Mouse (Mus musculus) liver, embryonic 14.5 days (tissue): ENCODE results near the gene Adcy3. TPM values are rescaled to one million over a fixed set of nuclear protein-coding genes. Genes with fewer than 3 reads are reported as not detected.

Experiments used
- ATAC-seq: fragments of 200-750 bp; cut with Nextera tagmentation; 2 replicates; pipeline ENCODE4 v1.8.0; 2017; ENCODE audit warnings: moderate number of reproducible peaks, mild to moderate bottlenecking, moderate library complexity; ENCODE audit not compliant: insufficient read depth
- DNase-seq, 3 experiments: peaks; one replicate each; pipeline ENCODE4 v3.0.0-alpha.2; 2012 to 2013; ENCODE audit warnings: low read depth in 3 of 3, low spot score in 3 of 3
- H3K27ac ChIP-seq: fragments of 300-500 bp; sonication (generic); 2 replicates; pipeline ENCODE4 v1.5.1; 2014; ENCODE audit warnings: moderate library complexity, mild to moderate bottlenecking, control low read depth, inconsistent platforms
- H3K27me3 ChIP-seq: fragments of 300-500 bp; sonication (generic); 2 replicates; pipeline ENCODE4 v1.6.1; 2014; ENCODE audit warnings: mild to moderate bottlenecking, low read length, moderate library complexity; ENCODE audit not compliant: control insufficient read depth, insufficient read depth
- H3K36me3 ChIP-seq: fragments of 300-500 bp; sonication (generic); replicated peaks from 2 replicates; pipeline ENCODE4 v1.6.1; 2014; ENCODE audit warnings: low read depth; ENCODE audit not compliant: control insufficient read depth, insufficient read depth
- H3K4me1 ChIP-seq, 2 experiments: fragments of 200-500 bp in 1 of 2; fragments of 300-500 bp in 1 of 2; sonication (generic) in 1 of 2; replicated peaks; 2 replicates each; pipeline ENCODE4 v1.6.1; 2012 to 2014; ENCODE audit warnings: antibody characterized with exemption in 1 of 2, inconsistent platforms in 1 of 2, low read length in 1 of 2; ENCODE audit not compliant: control insufficient read depth in 2 of 2, insufficient read depth in 2 of 2
- H3K4me2 ChIP-seq: fragments of 300-500 bp; sonication (generic); 2 replicates; pipeline ENCODE4 v1.6.1; 2014; ENCODE audit warnings: low read depth, mild to moderate bottlenecking, control low read depth, moderate library complexity
- H3K4me3 ChIP-seq, 2 experiments: fragments of 200-500 bp in 1 of 2; fragments of 300-500 bp in 1 of 2; sonication (generic) in 1 of 2; 2 replicates each; pipeline ENCODE4 v1.5.1; 2012 to 2014; ENCODE audit warnings: low read depth in 2 of 2, low read length in 2 of 2, mild to moderate bottlenecking in 2 of 2, control low read depth in 1 of 2, inconsistent platforms in 1 of 2, moderate library complexity in 1 of 2; ENCODE audit not compliant: insufficient read depth in 1 of 2
- H3K9ac ChIP-seq: fragments of 300-500 bp; sonication (generic); replicated peaks from 2 replicates; pipeline ENCODE4 v1.6.1; 2014; ENCODE audit warnings: mild to moderate bottlenecking, control low read depth, moderate library complexity
- H3K9me3 ChIP-seq: fragments of 300-500 bp; sonication (generic); 2 replicates; pipeline ENCODE4 v1.6.1; 2016; ENCODE audit warnings: low read length, mixed read lengths; ENCODE audit not compliant: control insufficient read depth
- CTCF ChIP-seq: IDR thresholded peaks from 2 replicates; pipeline ENCODE4 v1.5.1; 2016; ENCODE audit warnings: antibody characterized with exemption, low read depth, control low read depth
- EP300 ChIP-seq: IDR thresholded peaks from 2 replicates; pipeline ENCODE4 v1.6.1; 2016; ENCODE audit warnings: antibody characterized with exemption, low read depth
- WGBS: fragments of 180-500 bp; shearing (Covaris S2); extraction: QIAGEN DNeasy Blood & Tissue Kit; methylation state at CpG from one replicate; pipeline ENCODE4 v1.1.7; 2014; ENCODE audit not compliant: insufficient replicate concordance; 5-methylcytosine and 5-hydroxymethylcytosine counted together
- polyA plus RNA-seq, 2 experiments: library from polyadenylated mRNA; depleted of rRNA in 1 of 2; stranded (reverse) in 1 of 2; unstranded in 1 of 2; fragments of >200 nt; fragmentation: Nextera tagmentation in 1 of 2; extraction: Ambion mirVana in 1 of 2; gene quantifications; 2 replicates each; pipeline versions ENCODE4 v1.2.1 to v1.2.3; 2012 to 2014

The Adcy3 gene
- polyA plus RNA-seq, 2 experiments, result 0.18 to 0.42 TPM

DNA sequence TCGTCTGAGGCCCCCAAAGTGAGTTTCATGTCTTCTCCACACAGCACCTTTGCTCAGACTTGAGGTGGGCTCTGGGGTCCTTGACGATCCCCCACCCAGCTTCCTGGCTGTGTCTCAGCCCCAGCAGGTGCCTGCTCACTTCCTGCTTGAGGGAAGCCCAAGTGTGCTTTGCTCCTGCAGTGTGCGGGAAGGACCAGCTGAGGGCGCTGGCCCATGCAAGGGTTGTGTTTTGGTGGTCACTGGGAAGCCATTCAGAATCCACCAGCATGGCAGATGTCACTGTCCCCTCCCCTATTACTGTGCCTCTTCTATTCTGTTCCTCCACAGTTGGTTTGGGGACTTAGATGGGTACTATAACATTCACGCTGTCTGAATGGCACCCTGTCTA lies 56.2 kb downstream of the Adcy3 start:
- no peak overlapping the region for H3K4me3 ChIP-seq
- no peaks in the 10 kb centered on the region for H3K27me3 ChIP-seq
- ATAC-seq (no peak), DNase-seq (no peak)
- no peak overlapping the region for H3K4me2 ChIP-seq
- H3K9me3 ChIP-seq, result no peaks in the 10 kb centered on the region
- no peaks in the 10 kb centered on the region for H3K36me3 ChIP-seq
- H3K4me1 ChIP-seq, result peaks cover 0 to 1% of the 10 kb centered on the region in 2 experiments; a peak in 1 of 4 replicates
- no peak for TF ChIP-seq EP300
- peak; percentile 60 for TF ChIP-seq CTCF
- 40% methylated on average over 5 of the region's 5 CpGs for WGBS
- no peak overlapping the region for H3K27ac ChIP-seq
- H3K9ac ChIP-seq, result no peak overlapping the region

DNA sequence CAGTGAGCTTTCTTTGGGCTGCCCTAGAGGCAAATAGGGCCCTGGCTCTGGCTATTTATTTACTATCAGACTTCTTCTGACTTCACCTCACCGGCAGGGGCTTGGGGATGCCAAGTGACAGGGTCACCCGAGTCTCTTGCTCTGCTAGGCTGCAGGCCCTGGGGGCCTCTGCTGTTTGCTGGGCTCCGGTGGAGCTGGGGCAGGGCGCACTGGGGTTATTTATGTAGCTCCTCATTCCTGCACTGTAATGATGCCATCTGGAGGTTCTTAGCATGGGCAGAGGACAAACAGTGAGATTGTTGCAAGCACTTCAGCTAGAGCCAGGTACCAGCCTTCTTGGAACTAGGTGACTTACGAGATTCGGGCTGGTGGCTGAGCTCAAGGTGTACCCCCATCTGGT lies 59.6 kb downstream of the Adcy3 start:
- Histone ChIP-seq H3K4me3 (no peak overlapping the region), H3K9me3 (no peaks in the 10 kb centered on the region), H3K4me2 (no peak overlapping the region), H3K27ac (no peak overlapping the region), H3K36me3 (no peaks in the 10 kb centered on the region), H3K9ac (no peak overlapping the region), H3K27me3 (no peaks in the 10 kb centered on the region), H3K4me1 (peaks cover 0 to 1% of the 10 kb centered on the region in 2 experiments; a peak in 1 of 4 replicates)
- DNase-seq (no peak), ATAC-seq (no peak)
- 64% methylated on average over 6 of the region's 6 CpGs for WGBS
- no peak for TF ChIP-seq EP300
- no peak for TF ChIP-seq CTCF

DNA sequence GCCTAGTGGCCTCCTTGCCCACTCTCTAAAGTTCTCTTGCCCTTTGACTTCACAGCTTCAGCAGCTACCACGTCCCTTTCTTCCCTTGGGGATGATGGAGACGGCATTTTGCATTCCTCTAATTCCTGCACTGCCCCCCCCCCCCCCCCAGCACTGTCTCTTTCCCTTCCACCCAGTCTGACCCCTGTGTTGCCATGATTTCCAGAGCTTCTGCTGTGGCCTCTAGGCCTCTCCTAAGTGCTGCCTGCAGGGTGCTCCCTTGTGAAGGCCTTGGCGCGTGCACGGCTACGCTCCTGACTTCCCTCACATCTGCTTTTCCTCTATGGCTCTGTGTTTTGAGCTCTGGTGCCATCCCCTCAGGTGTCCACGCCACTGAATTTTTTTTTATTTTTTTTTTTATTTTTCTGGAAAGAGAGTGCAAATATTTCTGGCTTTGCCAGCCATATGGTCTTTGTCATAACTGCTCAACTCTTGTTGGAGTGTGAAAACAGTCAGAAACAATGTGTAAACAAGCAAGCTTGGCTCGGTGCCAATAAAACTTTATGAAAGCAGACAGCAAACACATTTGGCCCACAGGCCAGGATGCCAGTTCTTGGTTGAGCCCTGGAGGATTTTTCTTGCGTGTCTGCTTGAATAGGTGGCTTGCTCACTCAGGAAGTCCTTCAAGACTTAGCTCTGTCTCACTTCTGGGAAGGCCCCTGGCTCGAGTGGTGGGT lies 60.3 kb downstream of the Adcy3 start:
- Histone ChIP-seq H3K36me3 (no peaks in the 10 kb centered on the region), H3K9ac (no peak overlapping the region), H3K27me3 (no peaks in the 10 kb centered on the region), H3K27ac (no peak overlapping the region), H3K9me3 (no peaks in the 10 kb centered on the region), H3K4me2 (no peak overlapping the region), H3K4me1 (peaks cover 0 to 1% of the 10 kb centered on the region in 2 experiments; a peak in 1 of 4 replicates), H3K4me3 (no peak overlapping the region)
- DNase-seq (no peak), ATAC-seq (no peak)
- WGBS, result 72% methylated on average over 10 of the region's 10 CpGs
- no peak for TF ChIP-seq EP300
- no peak for TF ChIP-seq CTCF

DNA sequence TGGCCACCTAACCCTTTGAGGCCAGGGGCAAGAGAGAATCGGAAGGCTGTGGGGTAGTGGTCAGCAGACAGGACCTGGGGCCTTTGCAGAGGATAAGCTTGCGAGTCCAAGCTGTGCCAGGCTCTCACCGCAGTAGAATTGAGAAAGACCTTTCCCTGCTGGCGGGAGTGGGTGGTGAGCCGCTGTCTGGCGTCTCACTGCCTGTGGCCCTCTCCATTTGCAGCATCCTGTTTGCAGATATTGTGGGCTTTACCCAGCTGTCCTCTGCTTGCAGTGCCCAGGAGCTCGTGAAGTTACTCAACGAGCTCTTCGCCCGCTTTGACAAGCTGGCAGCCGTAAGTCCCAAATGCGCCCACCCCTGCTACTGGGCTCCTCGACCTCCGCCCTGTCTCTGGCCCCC lies 61.7 kb downstream of the Adcy3 start:
- 82% methylated on average over 14 of the region's 14 CpGs for WGBS
- ATAC-seq, result no peak
- Histone ChIP-seq H3K9me3 (no peaks in the 10 kb centered on the region), H3K9ac (no peak overlapping the region), H3K27me3 (no peaks in the 10 kb centered on the region), H3K4me2 (no peak overlapping the region), H3K4me3 (no peak overlapping the region), H3K36me3 (no peaks in the 10 kb centered on the region), H3K4me1 (peaks cover 0 to 1% of the 10 kb centered on the region in 2 experiments; a peak in 1 of 4 replicates), H3K27ac (no peak overlapping the region)
- TF ChIP-seq EP300 (no peak), CTCF (no peak)
- no peak for DNase-seq

DNA sequence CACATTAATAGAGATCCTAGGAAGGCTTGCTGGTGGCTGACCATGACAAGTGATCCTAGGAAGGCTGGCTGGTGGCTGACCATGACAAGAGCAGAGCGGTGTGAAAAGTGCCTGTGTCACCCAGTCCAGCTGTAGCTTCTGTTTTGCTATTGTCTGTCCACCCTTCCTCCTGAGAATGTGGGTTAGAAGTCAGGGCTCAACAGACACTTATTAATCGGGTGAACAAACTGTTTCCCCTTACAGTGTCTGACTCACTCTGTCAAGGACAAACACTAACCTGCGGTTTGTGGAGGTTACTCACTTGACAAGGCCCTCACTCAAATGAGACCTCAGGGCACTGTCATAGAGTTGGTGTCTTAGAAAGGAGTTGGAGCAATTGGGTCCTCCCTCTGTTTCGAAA lies 65.8 kb downstream of the Adcy3 start:
- WGBS, result 69% methylated on average over 4 of the region's 4 CpGs
- ATAC-seq, result no peak
- no peak overlapping the region for H3K27ac ChIP-seq
- no peaks in the 10 kb centered on the region for H3K27me3 ChIP-seq
- DNase-seq, result no peak
- no peak overlapping the region for H3K4me2 ChIP-seq
- no peaks in the 10 kb centered on the region for H3K36me3 ChIP-seq
- H3K4me1 ChIP-seq, result no peaks in the 10 kb centered on the region
- TF ChIP-seq EP300 (no peak), CTCF (no peak)
- H3K9ac ChIP-seq, result no peak overlapping the region
- H3K4me3 ChIP-seq, result no peak overlapping the region
- H3K9me3 ChIP-seq, result no peaks in the 10 kb centered on the region
